Mouse (Mus musculus): Measurements from ENCODE around the gene Mysm1. TPM values are rescaled to one million over a fixed set of nuclear protein-coding genes. Genes with fewer than 3 reads are reported as not detected.
A peak's percentile ranks its signal among the peaks of the same experiment; 100 is the strongest.

The Mysm1 gene
- total and polyA plus RNA-seq, 3 experiments: 4.2 to 84.1 (median 61.3) TPM

DNA sequence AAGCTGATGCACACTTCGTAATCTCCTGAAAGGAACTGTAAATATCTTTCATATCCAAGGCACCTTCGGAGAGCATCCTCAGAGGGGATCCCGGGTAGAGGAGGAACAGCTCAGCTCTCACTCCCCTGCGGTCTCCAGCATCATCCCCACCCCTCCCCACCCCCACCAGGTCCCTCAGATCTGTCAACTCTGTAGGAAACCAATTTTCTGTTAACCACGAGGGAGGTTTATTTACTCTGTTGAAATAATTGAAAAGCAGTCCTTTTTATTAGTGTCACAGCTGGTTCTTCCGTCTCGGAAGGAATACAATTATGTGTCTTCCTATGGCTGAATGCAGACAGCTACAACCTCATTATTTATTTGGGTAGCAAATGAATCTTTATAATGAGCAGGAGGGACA is 39.3 kb upstream of the Mysm1 start:
- ATAC-seq (ENCODE audit: extremely low read depth, insufficient number of reproducible peaks, low FRiP score, poor library complexity, severe bottlenecking) (no peak), DNase-seq (ENCODE audit: low spot score) (no peak)
- no peaks in the 10 kb centered on the region for H3K9me3 ChIP-seq (replicated peaks)
- no peak for TF ChIP-seq TAL1 (conservative IDR thresholded peaks at IDR 0.05; ENCODE audit: low read depth, low read length)
- TF ChIP-seq GATA2 (IDR thresholded peaks at IDR 0.05; ENCODE audit: borderline replicate concordance, low read depth, low read length): no peak
- no peak for TF ChIP-seq CTCF (IDR thresholded peaks at IDR 0.05; ENCODE audit: low read depth, low read length)
- no peak for TF ChIP-seq POLR2AphosphoS5 (IDR thresholded peaks at IDR 0.05; ENCODE audit: insufficient replicate concordance, low read depth, low read length)
- TF ChIP-seq GATA1 (IDR thresholded peaks at IDR 0.05; ENCODE audit: borderline replicate concordance, low read length): no peak
- H3K4me3 ChIP-seq (ENCODE audit: low read depth, low read length): no peak overlapping the region
- H3K27me3 ChIP-seq (ENCODE audit: insufficient read depth, low read length): peaks cover 8% of the 10 kb centered on the region
- H3K36me3 ChIP-seq (replicated peaks): no peaks in the 10 kb centered on the region
- H3K4me1 ChIP-seq (ENCODE audit: insufficient read depth, low read depth, low read length): no peaks in the 10 kb centered on the region

DNA sequence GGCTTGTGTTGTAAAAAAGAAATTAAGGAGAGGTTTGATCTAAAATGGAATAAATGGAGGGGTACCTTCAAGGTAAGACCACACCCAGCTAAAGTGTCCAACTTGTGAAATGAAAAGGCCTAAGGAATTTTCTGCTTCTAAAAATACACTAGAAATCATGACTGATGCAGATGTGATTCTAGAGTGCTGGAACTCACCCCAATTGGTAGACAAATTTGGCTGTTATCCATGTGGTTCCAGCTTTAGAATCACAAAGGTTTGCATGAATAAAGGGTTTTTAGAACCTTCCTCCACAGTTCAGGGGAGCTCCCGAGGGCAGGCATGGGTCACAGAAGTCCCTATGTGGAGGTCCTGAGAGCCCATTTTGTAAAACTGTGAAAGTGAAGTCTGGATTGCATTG is 33.8 kb upstream of the Mysm1 start:
- DNase-seq (ENCODE audit: low spot score): no peak
- no peak for ATAC-seq (ENCODE audit: extremely low read depth, insufficient number of reproducible peaks, low FRiP score, poor library complexity, severe bottlenecking)
- Histone ChIP-seq H3K4me3 (ENCODE audit: low read depth, low read length) (no peak overlapping the region), H3K9me3 (replicated peaks) (no peaks in the 10 kb centered on the region), H3K27me3 (ENCODE audit: insufficient read depth, low read length) (peaks cover 3% of the 10 kb centered on the region), H3K36me3 (replicated peaks) (no peaks in the 10 kb centered on the region), H3K4me1 (ENCODE audit: insufficient read depth, low read depth, low read length) (no peaks in the 10 kb centered on the region)
- no peak for TF ChIP-seq POLR2AphosphoS5 (IDR thresholded peaks at IDR 0.05; ENCODE audit: insufficient replicate concordance, low read depth, low read length)
- no peak for TF ChIP-seq GATA1 (IDR thresholded peaks at IDR 0.05; ENCODE audit: borderline replicate concordance, low read length)
- no peak for TF ChIP-seq CTCF (IDR thresholded peaks at IDR 0.05; ENCODE audit: low read depth, low read length)
- no peak for TF ChIP-seq TAL1 (conservative IDR thresholded peaks at IDR 0.05; ENCODE audit: low read depth, low read length)
- no peak for TF ChIP-seq GATA2 (IDR thresholded peaks at IDR 0.05; ENCODE audit: borderline replicate concordance, low read depth, low read length)

DNA sequence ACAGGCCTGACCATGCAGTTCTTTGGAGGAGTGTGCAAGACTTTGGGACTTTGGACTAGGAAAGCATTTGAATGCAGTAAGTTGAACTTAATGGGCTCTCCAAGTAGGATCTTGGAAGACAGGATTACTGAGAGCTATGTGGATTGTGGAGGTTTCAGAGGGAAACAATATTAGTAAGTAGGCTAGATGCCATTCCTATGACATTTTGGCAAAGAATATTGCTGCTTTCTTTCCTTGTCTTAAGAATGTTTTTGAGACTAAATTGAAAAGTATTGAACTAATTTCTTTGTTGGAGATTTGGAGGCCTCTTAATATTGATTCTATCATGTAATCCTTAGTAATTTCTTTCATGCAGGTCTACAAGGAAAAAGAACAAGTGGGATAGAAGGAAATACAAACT is 33.4 kb upstream of the Mysm1 start:
- H3K9me3 ChIP-seq (replicated peaks): no peaks in the 10 kb centered on the region
- H3K4me3 ChIP-seq (ENCODE audit: low read depth, low read length): no peak overlapping the region
- TF ChIP-seq GATA1 (IDR thresholded peaks at IDR 0.05; ENCODE audit: borderline replicate concordance, low read length): no peak
- no peak for TF ChIP-seq CTCF (IDR thresholded peaks at IDR 0.05; ENCODE audit: low read depth, low read length)
- no peak for TF ChIP-seq TAL1 (conservative IDR thresholded peaks at IDR 0.05; ENCODE audit: low read depth, low read length)
- no peak for TF ChIP-seq GATA2 (IDR thresholded peaks at IDR 0.05; ENCODE audit: borderline replicate concordance, low read depth, low read length)
- TF ChIP-seq POLR2AphosphoS5 (IDR thresholded peaks at IDR 0.05; ENCODE audit: insufficient replicate concordance, low read depth, low read length): no peak
- ATAC-seq (ENCODE audit: extremely low read depth, insufficient number of reproducible peaks, low FRiP score, poor library complexity, severe bottlenecking) (no peak), DNase-seq (ENCODE audit: low spot score) (no peak)
- no peaks in the 10 kb centered on the region for H3K4me1 ChIP-seq (ENCODE audit: insufficient read depth, low read depth, low read length)
- H3K36me3 ChIP-seq (replicated peaks): no peaks in the 10 kb centered on the region
- peaks cover 3% of the 10 kb centered on the region for H3K27me3 ChIP-seq (ENCODE audit: insufficient read depth, low read length)

DNA sequence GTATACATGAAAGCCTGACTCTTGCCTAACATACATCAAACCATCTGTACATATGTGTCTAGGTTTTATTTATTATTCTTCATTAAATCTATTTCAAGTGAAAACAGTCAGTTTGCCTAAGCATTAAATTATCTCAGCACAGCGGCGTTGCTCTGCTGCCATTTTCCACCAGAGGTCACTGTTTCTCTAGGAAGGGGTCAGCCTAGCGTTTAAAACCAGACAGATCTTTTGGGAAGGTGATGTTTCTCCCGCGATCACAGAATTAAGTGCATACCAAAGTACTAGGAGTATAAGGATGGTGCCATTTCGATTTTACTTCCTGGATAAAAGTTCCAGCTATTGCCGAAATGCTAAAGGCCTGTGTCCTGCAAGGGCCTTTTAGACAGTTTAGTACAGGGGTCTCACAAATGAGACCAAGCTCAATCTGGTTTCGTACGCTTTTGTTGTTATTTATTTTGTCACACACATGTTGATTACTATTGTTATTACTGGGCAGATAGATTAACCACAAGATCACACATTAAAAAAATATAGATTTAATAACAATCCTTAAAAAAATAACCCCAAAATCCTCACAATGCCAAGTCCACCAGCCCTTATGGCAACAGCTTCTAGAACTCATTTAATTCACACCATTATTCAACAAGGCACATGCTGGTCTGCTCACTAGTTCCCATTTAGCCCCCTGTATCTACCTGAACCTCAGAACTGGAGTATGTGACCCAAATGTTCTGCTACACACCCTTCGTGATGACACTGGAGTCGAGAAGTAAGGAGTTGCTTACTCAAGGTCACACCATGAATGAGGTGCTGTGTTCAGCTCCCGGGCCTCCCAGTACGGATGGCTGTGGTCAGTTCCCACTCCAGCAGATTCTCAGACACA is 29.5 kb upstream of the Mysm1 start:
- DNase-seq (ENCODE audit: low spot score) (peak; percentile 25), ATAC-seq (ENCODE audit: extremely low read depth, insufficient number of reproducible peaks, low FRiP score, poor library complexity, severe bottlenecking) (peak; percentile 34; the same call in 1 of the 2 replicates)
- Histone ChIP-seq H3K4me3 (ENCODE audit: low read depth, low read length) (no peak overlapping the region), H3K9me3 (replicated peaks) (no peaks in the 10 kb centered on the region), H3K4me1 (ENCODE audit: insufficient read depth, low read depth, low read length) (no peaks in the 10 kb centered on the region), H3K36me3 (replicated peaks) (no peaks in the 10 kb centered on the region), H3K27me3 (ENCODE audit: insufficient read depth, low read length) (peaks cover 3% of the 10 kb centered on the region; the same call in 1 of the 2 replicates)
- peak; percentile 72 for TF ChIP-seq CTCF (IDR thresholded peaks at IDR 0.05; ENCODE audit: low read depth, low read length)
- TF ChIP-seq GATA1 (IDR thresholded peaks at IDR 0.05; ENCODE audit: borderline replicate concordance, low read length): no peak
- no peak for TF ChIP-seq GATA2 (IDR thresholded peaks at IDR 0.05; ENCODE audit: borderline replicate concordance, low read depth, low read length)
- no peak for TF ChIP-seq POLR2AphosphoS5 (IDR thresholded peaks at IDR 0.05; ENCODE audit: insufficient replicate concordance, low read depth, low read length)

DNA sequence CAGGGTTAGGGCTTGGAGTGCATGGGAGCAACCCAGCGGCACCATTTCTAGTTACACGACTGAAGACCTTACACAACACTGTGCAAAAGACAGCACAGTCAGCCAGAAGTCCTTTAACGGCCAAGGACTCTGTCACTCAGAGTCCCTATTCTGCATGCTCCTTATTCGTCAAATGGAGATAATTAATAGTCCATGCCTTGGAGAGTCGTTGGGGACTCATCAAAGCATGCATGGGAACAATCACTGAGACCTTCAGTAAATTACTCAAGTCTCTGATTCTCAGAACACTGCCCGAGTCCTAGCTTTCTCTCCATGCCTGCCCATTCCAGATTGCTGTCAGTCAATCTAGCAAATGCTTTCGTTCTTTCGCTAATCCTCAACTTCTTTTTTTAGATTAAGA is 28.9 kb upstream of the Mysm1 start:
- peaks cover 3% of the 10 kb centered on the region; the same call in 1 of the 2 replicates for H3K27me3 ChIP-seq (ENCODE audit: insufficient read depth, low read length)
- ATAC-seq (ENCODE audit: extremely low read depth, insufficient number of reproducible peaks, low FRiP score, poor library complexity, severe bottlenecking): no peak
- H3K9me3 ChIP-seq (replicated peaks): no peaks in the 10 kb centered on the region
- TF ChIP-seq TAL1 (conservative IDR thresholded peaks at IDR 0.05; ENCODE audit: low read depth, low read length) (no peak), GATA1 (IDR thresholded peaks at IDR 0.05; ENCODE audit: borderline replicate concordance, low read length) (no peak), GATA2 (IDR thresholded peaks at IDR 0.05; ENCODE audit: borderline replicate concordance, low read depth, low read length) (no peak), POLR2AphosphoS5 (IDR thresholded peaks at IDR 0.05; ENCODE audit: insufficient replicate concordance, low read depth, low read length) (no peak), CTCF (IDR thresholded peaks at IDR 0.05; ENCODE audit: low read depth, low read length) (no peak)
- no peak for DNase-seq (ENCODE audit: low spot score)
- H3K36me3 ChIP-seq (replicated peaks): no peaks in the 10 kb centered on the region
- no peaks in the 10 kb centered on the region for H3K4me1 ChIP-seq (ENCODE audit: insufficient read depth, low read depth, low read length)
- no peak overlapping the region for H3K4me3 ChIP-seq (ENCODE audit: low read depth, low read length)

- Histone ChIP-seq H3K9me3 (replicated peaks) (no peaks in the 10 kb centered on the region), H3K36me3 (replicated peaks) (no peaks in the 10 kb centered on the region), H3K4me3 (ENCODE audit: low read depth, low read length) (no peak overlapping the region), H3K4me1 (ENCODE audit: insufficient read depth, low read depth, low read length) (no peaks in the 10 kb centered on the region), H3K27me3 (ENCODE audit: insufficient read depth, low read length) (peaks cover 3% of the 10 kb centered on the region; the same call in 1 of the 2 replicates)
- no peak for DNase-seq (ENCODE audit: low spot score)
- ATAC-seq (ENCODE audit: extremely low read depth, insufficient number of reproducible peaks, low FRiP score, poor library complexity, severe bottlenecking): no peak
- TF ChIP-seq GATA1 (IDR thresholded peaks at IDR 0.05; ENCODE audit: borderline replicate concordance, low read length) (no peak), CTCF (IDR thresholded peaks at IDR 0.05; ENCODE audit: low read depth, low read length) (no peak), GATA2 (IDR thresholded peaks at IDR 0.05; ENCODE audit: borderline replicate concordance, low read depth, low read length) (no peak), TAL1 (conservative IDR thresholded peaks at IDR 0.05; ENCODE audit: low read depth, low read length) (no peak), POLR2AphosphoS5 (IDR thresholded peaks at IDR 0.05; ENCODE audit: insufficient replicate concordance, low read depth, low read length) (no peak)
Observed at GRCm38 (mm10) chr4:95005251-95005830, 26.4 kb upstream of the Mysm1 start.

All from G1E (cell line).